21 mouse cellular contexts compared by ENCODE assay signal in genomic region chr13:34371951-34372869, GRCm38 (mm10). TPM values are rescaled to one million over a fixed set of nuclear protein-coding genes. Genes with fewer than 3 reads are reported as not detected.
DNase-seq lines count a peak whose midpoint lies in the region; ATAC-seq and TF ChIP-seq lines count a peak whose summit lies in the region.
"Had no signal": no experiment of that assay in that cellular context is flagged by ENCODE, and none has a peak within 500 bp of the region (broad histone marks: within the 10 kb centered on the region; RNA-seq: fewer than 3 reads in every experiment).

No protein-coding gene starts in this region.

- peak; percentile 68 for ATAC-seq in frontal cortex, adult (ENCODE audit: low TSS enrichment)
- ATAC-seq in hindbrain, embryonic 12.5 days (ENCODE audit: low FRiP score), result no peak; the same call in 1 of the 2 replicates
- no peak for ATAC-seq in hindbrain, postnatal 0 days
- ATAC-seq in neural tube, embryonic 13.5 days (ENCODE audit: low read depth), result peak; percentile 69; the same call in 1 of the 2 replicates
- ATAC-seq in neural tube, embryonic 15.5 days (ENCODE audit: low FRiP score), result no peak
- ATAC-seq: intestine, postnatal 0 days; lung, postnatal 0 days had no signal

- 84% methylated on average over 6 of the region's 6 CpGs for WGBS in hindbrain, embryonic 12.5 days
- 82% methylated on average over 6 of the region's 6 CpGs for WGBS in hindbrain, postnatal 0 days
- WGBS in neural tube, embryonic 13.5 days, result 83% methylated on average over 6 of the region's 6 CpGs
- 78% methylated on average over 6 of the region's 6 CpGs for WGBS in neural tube, embryonic 15.5 days

- H3K9ac ChIP-seq in hindbrain, embryonic 12.5 days, result no peak overlapping the region
- no peak overlapping the region for H3K9ac ChIP-seq in hindbrain, postnatal 0 days (replicated peaks; ENCODE audit: low read length)
- H3K9ac ChIP-seq in neural tube, embryonic 13.5 days, result no peak overlapping the region
- H3K9ac ChIP-seq in neural tube, embryonic 15.5 days (replicated peaks), result no peak overlapping the region
- H3K9ac ChIP-seq: embryonic facial prominence, embryonic 13.5 days; liver, embryonic 15.5 days had no signal

- no peaks in the 10 kb centered on the region for H3K9me3 ChIP-seq in hindbrain, embryonic 12.5 days (replicated peaks)
- no peaks in the 10 kb centered on the region for H3K9me3 ChIP-seq in hindbrain, postnatal 0 days (ENCODE audit: low read length)
- H3K9me3 ChIP-seq in neural tube, embryonic 13.5 days, result no peaks in the 10 kb centered on the region
- no peaks in the 10 kb centered on the region for H3K9me3 ChIP-seq in neural tube, embryonic 15.5 days (replicated peaks)
- H3K9me3 ChIP-seq: embryonic facial prominence, embryonic 13.5 days; forebrain, embryonic 10.5 days; liver, embryonic 15.5 days had no signal

- H3K27ac ChIP-seq in hindbrain, embryonic 12.5 days, result peak overlapping the region; percentile 40; the same call in 1 of the 2 replicates
- H3K27ac ChIP-seq in hindbrain, postnatal 0 days, result no peak overlapping the region
- peak overlapping the region; percentile 61 for H3K27ac ChIP-seq in neural tube, embryonic 13.5 days (replicated peaks)
- H3K27ac ChIP-seq in neural tube, embryonic 15.5 days (replicated peaks), result no peak overlapping the region
- H3K27ac ChIP-seq: embryonic facial prominence, embryonic 13.5 days; forebrain, embryonic 10.5 days; kidney, postnatal 0 days; layer of hippocampus, adult 2 months; liver, embryonic 15.5 days; stomach, postnatal 0 days had no signal

- H3K4me1 ChIP-seq in hindbrain, embryonic 12.5 days, result no peaks in the 10 kb centered on the region
- no peaks in the 10 kb centered on the region for H3K4me1 ChIP-seq in hindbrain, postnatal 0 days (ENCODE audit: insufficient read depth, low read length)
- no peaks in the 10 kb centered on the region for H3K4me1 ChIP-seq in neural tube, embryonic 13.5 days (replicated peaks)
- no peaks in the 10 kb centered on the region for H3K4me1 ChIP-seq in neural tube, embryonic 15.5 days
- H3K4me1 ChIP-seq: embryonic facial prominence, embryonic 13.5 days; forebrain, embryonic 10.5 days; liver, embryonic 15.5 days had no signal

- no peak overlapping the region for H3K4me2 ChIP-seq in hindbrain, embryonic 12.5 days (replicated peaks)
- no peak overlapping the region for H3K4me2 ChIP-seq in hindbrain, postnatal 0 days (ENCODE audit: low read depth, low read length)
- H3K4me2 ChIP-seq in neural tube, embryonic 13.5 days, result no peak overlapping the region
- no peak overlapping the region for H3K4me2 ChIP-seq in neural tube, embryonic 15.5 days
- H3K4me2 ChIP-seq: embryonic facial prominence, embryonic 13.5 days; liver, embryonic 15.5 days had no signal

- H3K36me3 ChIP-seq in hindbrain, embryonic 12.5 days, result no peaks in the 10 kb centered on the region
- no peaks in the 10 kb centered on the region for H3K36me3 ChIP-seq in hindbrain, postnatal 0 days (ENCODE audit: insufficient read depth, low read length)
- H3K36me3 ChIP-seq in neural tube, embryonic 13.5 days, result no peaks in the 10 kb centered on the region
- no peaks in the 10 kb centered on the region for H3K36me3 ChIP-seq in neural tube, embryonic 15.5 days
- H3K36me3 ChIP-seq: embryonic facial prominence, embryonic 13.5 days; forebrain, embryonic 10.5 days; liver, embryonic 15.5 days had no signal

- H3K27me3 ChIP-seq in hindbrain, embryonic 12.5 days, result no peaks in the 10 kb centered on the region
- no peaks in the 10 kb centered on the region for H3K27me3 ChIP-seq in hindbrain, postnatal 0 days (ENCODE audit: insufficient read depth, low read length)
- no peaks in the 10 kb centered on the region for H3K27me3 ChIP-seq in neural tube, embryonic 13.5 days
- H3K27me3 ChIP-seq in neural tube, embryonic 15.5 days (replicated peaks), result no peaks in the 10 kb centered on the region
- H3K27me3 ChIP-seq: embryonic facial prominence, embryonic 13.5 days had no signal

- H3K4me3 ChIP-seq in hindbrain, embryonic 12.5 days, result no peak overlapping the region
- no peak overlapping the region for H3K4me3 ChIP-seq in hindbrain, postnatal 0 days (ENCODE audit: low read length)
- no peak overlapping the region for H3K4me3 ChIP-seq in neural tube, embryonic 13.5 days
- no peak overlapping the region for H3K4me3 ChIP-seq in neural tube, embryonic 15.5 days (replicated peaks)
- H3K4me3 ChIP-seq: embryonic facial prominence, embryonic 13.5 days; forebrain, embryonic 10.5 days; layer of hippocampus, adult 2 months; liver, embryonic 15.5 days had no signal

- no peak for TF ChIP-seq CTCF in hindbrain, postnatal 0 days (IDR thresholded peaks at IDR 0.05; ENCODE audit: low read depth)

- DNase-seq in frontal cortex, postnatal 14 days (ENCODE audit: low spot score in 2 of 2), result no peak
- DNase-seq in hindbrain, postnatal 0 days (ENCODE audit: low spot score), result no peak
- no peak for DNase-seq in spleen, postnatal 14 days (ENCODE audit: low spot score in 2 of 2)
- no peak for DNase-seq in gastrocnemius, adult 8-10 months (ENCODE audit: low spot score in 2 of 2)
- DNase-seq: adrenal gland, postnatal 36 days; cerebellum, adult 9-10 months; heart, postnatal 14 days; right cerebral cortex, postnatal 14 days; thymus, postnatal 25 days had no signal

RNA-seq across cellular contexts. Expression of gene Slc22a23, which starts 27.2 kb away (rescaled TPM):
- polyA plus RNA-seq in hindbrain, embryonic 12.5 days (2016; fragmentation: Nextera tagmentation; extraction: Ambion mirVana), result 14.0 and 16.1 TPM in 2 replicates
- 118 and 136 TPM in 2 replicates for total RNA-seq in hindbrain, postnatal 0 days (2014; rRNA removed)
- polyA plus RNA-seq in hindbrain, postnatal 0 days (2015; fragmentation: Nextera tagmentation; extraction: Ambion mirVana), result 12.4 and 12.9 TPM in 2 replicates
- polyA plus RNA-seq in neural tube, embryonic 13.5 days (2015; fragmentation: Nextera tagmentation; extraction: Ambion mirVana), result 13.4 TPM in 2 replicates
- polyA plus RNA-seq in neural tube, embryonic 15.5 days (2015; fragmentation: Nextera tagmentation; extraction: Ambion mirVana), result 13.9 and 15.6 TPM in 2 replicates
- total RNA-seq in gastrocnemius, adult 8-10 months (2022), result 10 to 100 TPM in 2 of 4 experiments, 1 to 10 TPM in 2; 6.1 to 12.3 (median 8.7) TPM

Comparison
In these comparisons a context has a peak if more than half of its experiments do, and no peak if none do; other contexts are left out.
1. ATAC-seq: peak in frontal cortex, adult (single experiment) and neural tube, embryonic 13.5 days (single experiment); none in hindbrain, embryonic 12.5 days (single experiment), hindbrain, postnatal 0 days (single experiment) and neural tube, embryonic 15.5 days (single experiment).
2. H3K27ac ChIP-seq: peak in hindbrain, embryonic 12.5 days (single experiment) and neural tube, embryonic 13.5 days (single experiment); none in hindbrain, postnatal 0 days (single experiment) and neural tube, embryonic 15.5 days (single experiment).